Mouse (Mus musculus) intestine, embryonic 15.5 days (tissue): ENCODE data around the gene Pdgfra. TPM values are rescaled to one million over a fixed set of nuclear protein-coding genes. Genes with fewer than 3 reads are reported as not detected.
A peak's percentile ranks its signal among the peaks of the same experiment; 100 is the strongest.

Source experiments
- ATAC-seq: fragments of 200-750 bp; cut with Nextera tagmentation; 2 replicates; pipeline ENCODE4 v1.8.0; 2017; ENCODE audit warnings: moderate TSS enrichment, moderate library complexity
- H3K27ac ChIP-seq: fragments of 300-500 bp; sonication (generic); 2 replicates; pipeline ENCODE4 v1.5.1; 2015; ENCODE audit warnings: mild to moderate bottlenecking, inconsistent platforms
- H3K27me3 ChIP-seq: fragments of 300-500 bp; sonication (generic); replicated peaks from 2 replicates; pipeline ENCODE4 v1.6.1; 2015; ENCODE audit warnings: inconsistent platforms
- H3K36me3 ChIP-seq: fragments of 300-500 bp; sonication (generic); 2 replicates; pipeline ENCODE4 v1.6.1; 2015; ENCODE audit warnings: inconsistent platforms
- H3K4me1 ChIP-seq: fragments of 300-500 bp; sonication (generic); replicated peaks from 2 replicates; pipeline ENCODE4 v1.6.1; 2015; ENCODE audit warnings: inconsistent platforms
- H3K4me2 ChIP-seq: fragments of 300-500 bp; sonication (generic); replicated peaks from 2 replicates; pipeline ENCODE4 v1.6.1; 2015; ENCODE audit warnings: mild to moderate bottlenecking, inconsistent platforms
- H3K4me3 ChIP-seq: fragments of 300-500 bp; sonication (generic); replicated peaks from 2 replicates; pipeline ENCODE4 v1.5.1; 2015; ENCODE audit warnings: inconsistent platforms
- H3K9ac ChIP-seq: fragments of 300-500 bp; sonication (generic); 2 replicates; pipeline ENCODE4 v1.6.1; 2015; ENCODE audit warnings: inconsistent platforms
- H3K9me3 ChIP-seq: fragments of 300-500 bp; sonication (generic); 2 replicates; pipeline ENCODE4 v1.6.1; 2016; ENCODE audit warnings: inconsistent platforms
- WGBS: fragments of 180-500 bp; shearing (Covaris S2); methylation state at CpG from one replicate; pipeline ENCODE4 v1.1.7; 2015; 5-methylcytosine and 5-hydroxymethylcytosine counted together
- polyA plus RNA-seq: library from polyadenylated mRNA; unstranded; fragments of >200 nt; fragmentation: Nextera tagmentation; extraction: Ambion mirVana; gene quantifications from 2 replicates; pipeline ENCODE4 v1.2.1, GENCODE M21; 2015

Gene Pdgfra
- polyA plus RNA-seq, 1 experiment from 2014 or later = 37.2 TPM

GRCm38 (mm10) chr5:75149880-75150279, 2.2 kb upstream of the Pdgfra start:
- ATAC-seq = no peak
- H3K9ac ChIP-seq = no peak overlapping the region
- H3K9me3 ChIP-seq = no peaks in the 10 kb centered on the region
- peak overlapping the region; percentile 52 for H3K4me2 ChIP-seq
- 11% methylated on average over 11 of the region's 11 CpGs for WGBS
- peaks cover 39% of the 10 kb centered on the region for H3K27me3 ChIP-seq
- H3K36me3 ChIP-seq = no peaks in the 10 kb centered on the region
- H3K4me1 ChIP-seq = peaks cover 32% of the 10 kb centered on the region
- H3K4me3 ChIP-seq = no peak overlapping the region
- H3K27ac ChIP-seq = peak overlapping the region; percentile 56; the same call in 1 of the 2 replicates

GRCm38 (mm10) chr5:75150341-75150981, 1.6 kb upstream of the Pdgfra start:
- 3% methylated on average over 23 of the region's 23 CpGs for WGBS
- Histone ChIP-seq H3K9me3 (no peaks in the 10 kb centered on the region), H3K36me3 (no peaks in the 10 kb centered on the region), H3K27me3 (peaks cover 41% of the 10 kb centered on the region), H3K4me3 (peak overlapping the region; percentile 46), H3K9ac (no peak overlapping the region), H3K4me1 (peaks cover 35% of the 10 kb centered on the region), H3K4me2 (peak overlapping the region; percentile 52), H3K27ac (peak overlapping the region; percentile 56)
- no peak for ATAC-seq

- 3% methylated on average over 34 of the region's 35 CpGs for WGBS
- peaks cover 39% of the 10 kb centered on the region for H3K4me1 ChIP-seq
- peaks cover 41% of the 10 kb centered on the region for H3K27me3 ChIP-seq
- no peaks in the 10 kb centered on the region for H3K9me3 ChIP-seq
- no peaks in the 10 kb centered on the region for H3K36me3 ChIP-seq
- ATAC-seq = 0 out of 2 replicates have a peak, but pooled peaks have one; percentile 10
- H3K4me3 ChIP-seq = peak overlapping the region; percentile 46
- H3K9ac ChIP-seq = peak overlapping the region; percentile 30; the same call in 1 of the 2 replicates
- H3K27ac ChIP-seq = peak overlapping the region; percentile 45
- peak overlapping the region; percentile 52 for H3K4me2 ChIP-seq
Observed at GRCm38 (mm10) chr5:75151146-75151900, 769 bp upstream of the Pdgfra start.

DNA sequence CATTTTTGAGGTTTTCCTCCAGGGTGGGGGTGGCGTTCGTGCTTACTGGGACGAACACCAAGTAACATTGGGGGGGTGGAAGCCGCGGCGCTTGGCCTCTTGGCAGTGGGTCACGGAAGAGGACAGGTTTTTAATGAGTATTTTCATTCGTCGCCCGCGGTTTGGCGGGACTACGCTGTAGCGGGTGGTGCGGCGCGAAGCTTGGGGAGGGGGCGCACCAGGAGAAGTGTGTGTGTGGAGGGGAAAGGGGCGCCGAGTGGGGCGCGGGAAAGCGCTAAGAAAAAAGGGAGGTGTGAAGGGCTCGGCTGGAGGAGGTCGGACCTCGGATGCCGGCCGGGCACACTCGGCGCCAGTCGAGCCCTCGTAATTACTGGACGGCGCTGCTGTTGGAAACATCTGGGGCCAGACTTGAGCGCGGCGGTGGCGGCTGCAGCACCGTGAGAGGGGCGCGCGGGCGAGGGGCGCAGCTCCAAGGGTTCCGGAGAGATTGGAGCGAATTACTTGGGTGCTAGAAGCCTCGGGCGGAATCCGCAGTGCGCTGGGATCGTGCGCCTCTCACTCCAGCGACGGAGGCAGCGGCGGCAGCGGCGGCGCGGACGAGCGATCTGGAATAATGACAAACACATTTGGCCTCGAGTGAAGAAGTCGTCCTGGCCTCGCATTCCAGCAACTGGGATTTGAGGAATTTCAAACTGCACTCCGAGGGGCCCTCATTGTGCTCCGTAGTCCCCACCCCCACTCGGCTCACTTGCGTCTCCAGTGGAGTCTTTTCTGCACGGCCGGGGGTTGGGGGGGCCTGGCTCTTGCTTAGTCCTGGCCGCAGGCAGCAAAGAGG, 916 bp downstream of the Pdgfra start:
- WGBS = under 1% methylated on average over 72 of the region's 72 CpGs
- no peaks in the 10 kb centered on the region for H3K9me3 ChIP-seq
- peaks cover 37% of the 10 kb centered on the region for H3K27me3 ChIP-seq

DNA sequence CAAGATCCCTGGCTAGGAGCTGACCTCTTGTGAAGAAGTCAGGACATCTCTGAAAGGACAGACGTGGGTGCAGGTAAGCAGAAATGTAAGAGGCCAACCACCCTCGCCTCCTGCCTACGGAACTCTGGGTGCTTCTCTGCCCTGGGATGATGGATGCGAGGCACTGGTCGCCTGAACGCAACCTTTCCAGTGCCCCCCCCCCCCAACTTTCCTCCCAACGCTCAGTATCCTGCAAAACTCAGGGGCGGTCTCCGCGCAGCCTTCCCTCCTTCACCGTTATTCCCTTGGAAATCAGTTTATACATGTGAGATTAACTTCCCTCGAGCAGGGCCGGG, 1.5 kb downstream of the Pdgfra start:
- Histone ChIP-seq H3K27ac (peak overlapping the region; percentile 87), H3K36me3 (no peaks in the 10 kb centered on the region), H3K9me3 (no peaks in the 10 kb centered on the region), H3K27me3 (peaks cover 35% of the 10 kb centered on the region), H3K9ac (peak overlapping the region; percentile 48), H3K4me2 (peak overlapping the region; percentile 63), H3K4me1 (peaks cover 39% of the 10 kb centered on the region), H3K4me3 (peak overlapping the region; percentile 46)
- WGBS = under 1% methylated on average over 13 of the region's 13 CpGs
- no peak for ATAC-seq

More for the DNA sequence above, 916 bp downstream of the Pdgfra start:
- no peak for ATAC-seq
- Histone ChIP-seq H3K4me3 (peak overlapping the region; percentile 46), H3K4me1 (peaks cover 42% of the 10 kb centered on the region), H3K9ac (peak overlapping the region; percentile 48), H3K27ac (peak overlapping the region; percentile 87), H3K4me2 (peak overlapping the region; percentile 63), H3K36me3 (no peaks in the 10 kb centered on the region)

GRCm38 (mm10) chr5:75153961-75154620, 2.0 kb downstream of the Pdgfra start:
- ATAC-seq = no peak
- peak overlapping the region; percentile 87 for H3K27ac ChIP-seq
- no peaks in the 10 kb centered on the region for H3K9me3 ChIP-seq
- peak overlapping the region; percentile 63 for H3K4me2 ChIP-seq
- H3K4me1 ChIP-seq = peaks cover 38% of the 10 kb centered on the region
- peaks cover 32% of the 10 kb centered on the region for H3K27me3 ChIP-seq
- WGBS = 2% methylated on average over 27 of the region's 27 CpGs
- no peaks in the 10 kb centered on the region for H3K36me3 ChIP-seq
- H3K9ac ChIP-seq = peak overlapping the region; percentile 48
- peak overlapping the region; percentile 46 for H3K4me3 ChIP-seq

- H3K4me2 ChIP-seq = peak overlapping the region; percentile 63
- peaks cover 36% of the 10 kb centered on the region for H3K4me1 ChIP-seq
- H3K9ac ChIP-seq = peak overlapping the region; percentile 48
- H3K4me3 ChIP-seq = peak overlapping the region; percentile 46
- peaks cover 30% of the 10 kb centered on the region for H3K27me3 ChIP-seq
- H3K36me3 ChIP-seq = no peaks in the 10 kb centered on the region
- no peaks in the 10 kb centered on the region for H3K9me3 ChIP-seq
- H3K27ac ChIP-seq = peak overlapping the region; percentile 87
- under 1% methylated on average over 21 of the region's 21 CpGs for WGBS
- no peak for ATAC-seq
Observed at GRCm38 (mm10) chr5:75154621-75155235, 2.6 kb downstream of the Pdgfra start.

DNA sequence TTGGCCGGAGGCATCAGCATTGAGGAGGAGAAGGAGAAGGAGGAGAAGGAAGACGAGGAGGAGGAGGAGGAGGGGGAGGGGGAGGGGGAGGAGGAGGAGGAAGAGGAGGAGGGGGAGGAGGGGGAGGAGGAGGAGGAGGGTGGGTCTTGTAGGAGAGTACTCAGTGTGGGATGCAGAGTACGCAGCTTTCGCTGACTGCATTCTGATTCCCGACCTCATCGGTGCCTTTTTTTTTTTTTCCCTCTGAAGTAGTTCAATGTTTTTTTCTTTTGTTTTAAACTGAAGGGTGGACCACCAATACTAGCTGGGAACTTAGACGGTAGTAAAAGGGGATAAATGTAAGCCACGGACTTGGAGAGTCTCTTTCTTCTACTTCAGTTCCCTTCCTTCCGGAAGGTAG, 3.2 kb downstream of the Pdgfra start:
- WGBS = under 1% methylated on average over 7 of the region's 9 CpGs
- peaks cover 31% of the 10 kb centered on the region for H3K4me1 ChIP-seq
- H3K4me2 ChIP-seq = peak overlapping the region; percentile 92
- H3K9me3 ChIP-seq = no peaks in the 10 kb centered on the region
- H3K27me3 ChIP-seq = peaks cover 28% of the 10 kb centered on the region
- H3K9ac ChIP-seq = peak overlapping the region; percentile 49; the same call in 1 of the 2 replicates
- peak overlapping the region; percentile 56 for H3K27ac ChIP-seq
- ATAC-seq = no peak
- no peaks in the 10 kb centered on the region for H3K36me3 ChIP-seq
- H3K4me3 ChIP-seq = peak overlapping the region; percentile 52

GRCm38 (mm10) chr5:75155741-75156553, 3.9 kb downstream of the Pdgfra start:
- ATAC-seq = peak; percentile 88
- Histone ChIP-seq H3K9me3 (no peaks in the 10 kb centered on the region), H3K27me3 (peaks cover 24% of the 10 kb centered on the region), H3K27ac (peak overlapping the region; percentile 56), H3K4me3 (peak overlapping the region; percentile 52), H3K4me1 (peaks cover 26% of the 10 kb centered on the region), H3K4me2 (peak overlapping the region; percentile 92), H3K9ac (peak overlapping the region; percentile 49), H3K36me3 (no peaks in the 10 kb centered on the region)
- WGBS = under 1% methylated on average over 52 of the region's 52 CpGs

- Histone ChIP-seq H3K9ac (peak overlapping the region; percentile 49), H3K4me2 (peak overlapping the region; percentile 92), H3K4me1 (peaks cover 26% of the 10 kb centered on the region), H3K27me3 (peaks cover 20% of the 10 kb centered on the region), H3K36me3 (no peaks in the 10 kb centered on the region), H3K4me3 (peak overlapping the region; percentile 52), H3K9me3 (no peaks in the 10 kb centered on the region), H3K27ac (peak overlapping the region; percentile 56)
- under 1% methylated on average over 21 of the region's 21 CpGs for WGBS
- peak; percentile 18 for ATAC-seq
Observed at GRCm38 (mm10) chr5:75156554-75157036, 4.5 kb downstream of the Pdgfra start.
